Mouse (Mus musculus) stomach, postnatal 0 days (tissue): ENCODE measurements around the gene Ascc2. TPM values are rescaled to one million over a fixed set of nuclear protein-coding genes. Genes with fewer than 3 reads are reported as not detected.

ENCODE experiments used
- ATAC-seq: fragments of 200-750 bp; cut with Nextera tagmentation; 2 replicates; pipeline ENCODE4 v1.8.0; 2017; ENCODE audit not compliant: low FRiP score, low TSS enrichment
- DNase-seq: peaks from one replicate; pipeline ENCODE4 v3.0.0-alpha.2; 2016; ENCODE audit warnings: low spot score
- H3K27ac ChIP-seq: fragments of 300-500 bp; sonication (generic); replicated peaks from 2 replicates; pipeline ENCODE4 v1.5.1; 2014; ENCODE audit warnings: mild to moderate bottlenecking, control low read depth
- H3K27me3 ChIP-seq: fragments of 300-500 bp; sonication (generic); 2 replicates; pipeline ENCODE4 v1.6.1; 2014; ENCODE audit warnings: low read length; ENCODE audit not compliant: control insufficient read depth, insufficient read depth
- H3K36me3 ChIP-seq: fragments of 300-500 bp; sonication (generic); 2 replicates; pipeline ENCODE4 v1.6.1; 2014; ENCODE audit warnings: low read length, mixed read lengths; ENCODE audit not compliant: control insufficient read depth, insufficient read depth
- H3K4me1 ChIP-seq: fragments of 300-500 bp; sonication (generic); replicated peaks from 2 replicates; pipeline ENCODE4 v1.6.1; 2014; ENCODE audit warnings: antibody characterized with exemption; ENCODE audit not compliant: control insufficient read depth, insufficient read depth
- H3K4me2 ChIP-seq: fragments of 300-500 bp; sonication (generic); replicated peaks from 2 replicates; pipeline ENCODE4 v1.6.1; 2014; ENCODE audit warnings: low read depth, mild to moderate bottlenecking, control low read depth, moderate library complexity
- H3K4me3 ChIP-seq: fragments of 300-500 bp; sonication (generic); 2 replicates; pipeline ENCODE4 v1.5.1; 2014; ENCODE audit warnings: low read depth, low read length, control low read depth
- H3K9ac ChIP-seq: fragments of 300-500 bp; sonication (generic); 2 replicates; pipeline ENCODE4 v1.6.1; 2014; ENCODE audit warnings: mild to moderate bottlenecking, low read length, control low read depth, mixed read lengths
- H3K9me3 ChIP-seq: fragments of 300-500 bp; sonication (generic); 2 replicates; pipeline ENCODE4 v1.6.1; 2016; ENCODE audit warnings: low read length; ENCODE audit not compliant: control insufficient read depth
- CTCF ChIP-seq: IDR thresholded peaks from 2 replicates; pipeline ENCODE4 v1.5.1; 2016; ENCODE audit warnings: antibody characterized with exemption, low read depth, mild to moderate bottlenecking, moderate library complexity
- EP300 ChIP-seq: optimal IDR thresholded peaks from 2 replicates; pipeline ENCODE3; 2016; ENCODE audit warnings: antibody characterized with exemption
- WGBS: fragments of 180-500 bp; shearing (Covaris S2); extraction: QIAGEN DNeasy Blood & Tissue Kit; methylation state at CpG from one replicate; pipeline ENCODE4 v1.1.7; 2014; 5-methylcytosine and 5-hydroxymethylcytosine counted together
- polyA plus RNA-seq: library from polyadenylated mRNA; unstranded; fragments of >200 nt; fragmentation: Nextera tagmentation; extraction: Ambion mirVana; gene quantifications from 2 replicates; pipeline ENCODE4 v1.2.1, GENCODE M21; 2015

Gene Ascc2
- polyA plus RNA-seq, 1 experiment from 2014 or later: 20.2 TPM

DNA sequence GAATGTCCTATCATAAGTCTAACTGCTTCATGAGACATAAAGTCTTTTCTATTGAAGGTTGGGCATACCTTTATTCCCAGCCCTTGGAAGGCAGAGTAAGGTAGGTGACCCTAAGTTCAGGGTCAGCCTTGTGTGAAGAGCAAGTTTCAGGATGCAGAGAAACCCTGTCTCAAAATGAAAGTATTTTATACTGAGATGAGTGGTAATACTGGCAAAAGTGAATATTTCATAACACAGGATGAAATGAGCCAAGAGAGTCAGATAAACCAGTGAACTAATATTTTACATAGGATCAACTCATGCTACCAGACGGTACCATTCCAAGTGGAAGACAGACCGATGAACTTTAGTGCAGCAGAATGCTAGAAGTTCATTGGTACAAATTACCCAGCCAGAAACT is 39.1 kb upstream of the Ascc2 start:
- Histone ChIP-seq H3K4me3 (no peak overlapping the region), H3K4me1 (peaks cover 3% of the 10 kb centered on the region; the same call in 1 of the 2 replicates), H3K36me3 (no peaks in the 10 kb centered on the region), H3K27ac (no peak overlapping the region), H3K27me3 (no peaks in the 10 kb centered on the region), H3K9ac (no peak overlapping the region), H3K9me3 (no peaks in the 10 kb centered on the region), H3K4me2 (no peak overlapping the region)
- no peak for ATAC-seq
- no peak for DNase-seq
- WGBS: 72% methylated on average over 2 of the region's 2 CpGs
- TF ChIP-seq EP300 (no peak), CTCF (no peak)

DNA sequence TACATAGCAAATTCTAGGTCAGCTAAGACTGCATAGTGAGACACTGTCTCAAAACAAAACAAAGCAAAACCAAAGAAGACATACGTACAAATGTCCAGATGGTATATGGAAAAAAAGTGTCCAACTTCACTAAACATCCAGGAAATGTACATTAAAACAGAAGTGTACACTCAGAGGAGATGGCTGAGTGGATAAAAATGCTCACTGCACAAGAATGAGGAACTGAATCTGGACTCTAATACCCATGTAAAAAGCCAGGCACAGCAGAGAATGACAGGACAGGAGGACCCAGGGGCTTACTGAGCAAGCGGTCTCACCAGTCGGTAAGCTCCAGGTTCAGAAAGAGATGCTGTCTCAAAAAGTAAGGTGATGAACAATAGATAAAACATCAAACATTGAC is 37.6 kb upstream of the Ascc2 start:
- Histone ChIP-seq H3K4me2 (no peak overlapping the region), H3K9me3 (no peaks in the 10 kb centered on the region), H3K4me1 (peaks cover 7% of the 10 kb centered on the region; the same call in 1 of the 2 replicates), H3K27me3 (no peaks in the 10 kb centered on the region), H3K9ac (no peak overlapping the region), H3K4me3 (no peak overlapping the region), H3K27ac (no peak overlapping the region), H3K36me3 (no peaks in the 10 kb centered on the region)
- no peak for TF ChIP-seq EP300
- no peak for TF ChIP-seq CTCF
- no peak for DNase-seq
- ATAC-seq: no peak
- WGBS: 79% methylated on average over 3 of the region's 3 CpGs

DNA sequence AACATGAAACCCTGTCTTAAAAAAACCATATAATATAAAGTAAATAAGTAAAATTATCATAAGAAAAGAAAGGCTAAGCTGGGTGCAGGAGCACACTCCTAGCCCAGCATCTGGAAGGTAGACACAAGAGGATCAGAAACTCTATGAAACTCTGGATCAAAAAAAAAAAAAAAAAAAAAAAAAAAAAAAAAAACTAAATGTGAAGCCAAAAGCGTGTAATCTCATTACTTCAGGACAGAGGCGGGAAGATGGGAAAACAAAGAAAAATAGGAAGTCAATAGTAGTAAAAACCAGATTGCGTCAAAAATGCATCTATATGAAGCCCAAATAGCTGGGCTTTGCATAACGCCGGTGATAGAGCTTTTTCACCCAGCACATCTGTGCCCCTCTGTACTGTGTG is 35.7 kb upstream of the Ascc2 start:
- H3K27me3 ChIP-seq: no peaks in the 10 kb centered on the region
- no peak overlapping the region for H3K4me3 ChIP-seq
- H3K9ac ChIP-seq: no peak overlapping the region
- TF ChIP-seq CTCF (no peak), EP300 (no peak)
- WGBS: 79% methylated on average over 5 of the region's 5 CpGs
- no peak overlapping the region for H3K4me2 ChIP-seq
- no peaks in the 10 kb centered on the region for H3K9me3 ChIP-seq
- no peak for DNase-seq
- no peak for ATAC-seq
- H3K36me3 ChIP-seq: no peaks in the 10 kb centered on the region
- H3K4me1 ChIP-seq: peaks cover 7% of the 10 kb centered on the region; the same call in 1 of the 2 replicates
- H3K27ac ChIP-seq: no peak overlapping the region

DNA sequence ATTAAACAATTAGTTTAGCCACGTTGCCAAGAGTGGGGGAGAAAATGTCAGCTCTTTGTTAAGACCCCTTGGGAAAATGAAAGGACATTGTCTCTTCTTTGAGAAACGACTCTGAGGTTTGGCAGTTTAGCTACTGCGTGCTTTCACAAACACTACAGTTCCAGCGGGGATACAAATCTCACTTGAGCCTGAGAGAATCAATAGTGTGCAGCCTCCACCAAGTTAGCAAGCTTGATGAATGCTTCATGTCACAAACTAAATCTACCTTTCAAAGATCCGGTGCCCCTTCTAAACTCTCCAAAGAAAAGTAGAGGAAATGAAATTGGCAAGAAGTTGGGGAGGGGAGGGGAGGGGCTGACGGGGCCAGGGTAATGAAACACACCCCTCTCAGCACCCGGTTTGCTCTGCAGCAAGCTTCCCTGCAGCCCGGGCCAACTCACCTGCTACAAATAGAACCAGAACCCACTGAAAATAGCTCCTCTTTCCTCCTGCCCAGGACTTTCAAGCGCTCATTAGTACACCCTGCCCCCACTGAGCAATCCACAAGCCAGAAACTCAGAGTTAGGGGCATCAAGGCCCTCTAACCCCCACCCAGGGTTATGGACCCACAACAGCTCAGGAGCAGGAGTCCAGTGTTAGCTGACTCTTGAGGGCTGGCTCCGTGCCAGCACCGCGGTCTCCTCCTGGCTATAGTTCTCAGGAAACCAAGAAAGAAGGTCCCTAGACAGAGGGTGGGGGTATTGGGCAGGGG is 34.7 kb upstream of the Ascc2 start:
- Histone ChIP-seq H3K27me3 (no peaks in the 10 kb centered on the region), H3K4me2 (peak overlapping the region; percentile 8; the same call in 1 of the 2 replicates), H3K4me1 (peaks cover 7% of the 10 kb centered on the region; the same call in 1 of the 2 replicates), H3K27ac (no peak overlapping the region), H3K9ac (no peak overlapping the region), H3K9me3 (no peaks in the 10 kb centered on the region), H3K4me3 (no peak overlapping the region), H3K36me3 (no peaks in the 10 kb centered on the region)
- DNase-seq: peak; percentile 51
- TF ChIP-seq CTCF (no peak), EP300 (no peak)
- WGBS: 21% methylated on average over 12 of the region's 12 CpGs
- ATAC-seq: no peak

DNA sequence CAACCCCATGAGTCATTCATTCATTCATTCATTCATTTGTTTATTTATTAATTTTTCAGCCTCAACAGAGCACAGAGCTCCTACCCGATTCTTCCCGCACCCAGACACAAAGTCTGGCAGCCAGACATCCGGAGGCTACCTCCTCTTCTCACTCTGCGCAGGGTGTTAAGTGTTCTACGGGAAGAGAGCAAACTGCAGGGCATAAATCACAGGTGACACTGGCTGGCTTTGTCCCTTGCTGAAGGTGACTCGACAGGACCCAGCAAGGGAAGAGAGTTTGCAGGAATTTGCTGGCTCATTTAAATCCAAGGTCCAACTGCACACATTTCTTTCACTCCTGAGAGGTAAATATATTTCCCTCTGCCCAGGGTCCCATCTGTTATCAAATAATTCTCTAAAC is 33.1 kb upstream of the Ascc2 start:
- Histone ChIP-seq H3K9me3 (no peaks in the 10 kb centered on the region), H3K4me1 (peaks cover 7% of the 10 kb centered on the region; the same call in 1 of the 2 replicates), H3K4me2 (no peak overlapping the region), H3K36me3 (no peaks in the 10 kb centered on the region), H3K4me3 (no peak overlapping the region), H3K27me3 (no peaks in the 10 kb centered on the region), H3K27ac (no peak overlapping the region), H3K9ac (no peak overlapping the region)
- WGBS: 28% methylated on average over 6 of the region's 6 CpGs
- no peak for DNase-seq
- TF ChIP-seq EP300 (no peak), CTCF (no peak)
- ATAC-seq: 0 out of 2 replicates have a peak, but pooled peaks have one; percentile 29

DNA sequence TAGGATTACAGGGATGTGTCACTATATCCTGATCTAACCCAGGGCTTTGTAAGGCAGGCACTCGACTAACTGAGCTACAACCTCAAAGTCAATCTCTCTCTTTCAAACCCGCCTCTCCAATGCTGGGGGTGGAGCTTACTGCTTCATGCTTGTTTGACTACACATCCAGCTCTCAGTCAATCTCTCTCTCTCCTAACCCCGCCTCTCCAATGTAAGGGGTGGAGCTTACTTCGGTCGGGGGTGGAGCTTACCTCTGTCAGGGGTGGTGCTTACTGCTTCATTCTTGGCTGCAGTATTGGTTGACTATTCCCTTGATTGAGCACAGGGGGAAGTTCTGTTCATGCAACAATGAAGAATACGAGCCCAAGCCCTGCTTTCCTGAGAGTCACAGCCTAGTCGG is 32.1 kb upstream of the Ascc2 start:
- Histone ChIP-seq H3K4me1 (peaks cover 7% of the 10 kb centered on the region; the same call in 1 of the 2 replicates), H3K27me3 (no peaks in the 10 kb centered on the region), H3K27ac (no peak overlapping the region), H3K4me3 (no peak overlapping the region), H3K9ac (no peak overlapping the region), H3K36me3 (no peaks in the 10 kb centered on the region), H3K9me3 (no peaks in the 10 kb centered on the region), H3K4me2 (no peak overlapping the region)
- WGBS: 47% methylated on average over 7 of the region's 7 CpGs
- TF ChIP-seq EP300 (no peak), CTCF (no peak)
- DNase-seq (peak; percentile 33), ATAC-seq (no peak)
